Mouse (Mus musculus) stomach, postnatal 0 days (tissue): ENCODE results near the gene Creg1. TPM values are rescaled to one million over a fixed set of nuclear protein-coding genes. Genes with fewer than 3 reads are reported as not detected.
A peak's percentile ranks its signal among the peaks of the same experiment; 100 is the strongest.

Experiments
- ATAC-seq: fragments of 200-750 bp; cut with Nextera tagmentation; 2 replicates; pipeline ENCODE4 v1.8.0; 2017; ENCODE audit not compliant: low FRiP score, low TSS enrichment
- DNase-seq: peaks from one replicate; pipeline ENCODE4 v3.0.0-alpha.2; 2016; ENCODE audit warnings: low spot score
- H3K27ac ChIP-seq: fragments of 300-500 bp; sonication (generic); replicated peaks from 2 replicates; pipeline ENCODE4 v1.5.1; 2014; ENCODE audit warnings: mild to moderate bottlenecking, control low read depth
- H3K27me3 ChIP-seq: fragments of 300-500 bp; sonication (generic); 2 replicates; pipeline ENCODE4 v1.6.1; 2014; ENCODE audit warnings: low read length; ENCODE audit not compliant: control insufficient read depth, insufficient read depth
- H3K36me3 ChIP-seq: fragments of 300-500 bp; sonication (generic); 2 replicates; pipeline ENCODE4 v1.6.1; 2014; ENCODE audit warnings: low read length, mixed read lengths; ENCODE audit not compliant: control insufficient read depth, insufficient read depth
- H3K4me1 ChIP-seq: fragments of 300-500 bp; sonication (generic); replicated peaks from 2 replicates; pipeline ENCODE4 v1.6.1; 2014; ENCODE audit warnings: antibody characterized with exemption; ENCODE audit not compliant: control insufficient read depth, insufficient read depth
- H3K4me2 ChIP-seq: fragments of 300-500 bp; sonication (generic); replicated peaks from 2 replicates; pipeline ENCODE4 v1.6.1; 2014; ENCODE audit warnings: low read depth, mild to moderate bottlenecking, control low read depth, moderate library complexity
- H3K4me3 ChIP-seq: fragments of 300-500 bp; sonication (generic); 2 replicates; pipeline ENCODE4 v1.5.1; 2014; ENCODE audit warnings: low read depth, low read length, control low read depth
- H3K9ac ChIP-seq: fragments of 300-500 bp; sonication (generic); 2 replicates; pipeline ENCODE4 v1.6.1; 2014; ENCODE audit warnings: mild to moderate bottlenecking, low read length, control low read depth, mixed read lengths
- H3K9me3 ChIP-seq: fragments of 300-500 bp; sonication (generic); 2 replicates; pipeline ENCODE4 v1.6.1; 2016; ENCODE audit warnings: low read length; ENCODE audit not compliant: control insufficient read depth
- CTCF ChIP-seq: IDR thresholded peaks from 2 replicates; pipeline ENCODE4 v1.5.1; 2016; ENCODE audit warnings: antibody characterized with exemption, low read depth, mild to moderate bottlenecking, moderate library complexity
- EP300 ChIP-seq: optimal IDR thresholded peaks from 2 replicates; pipeline ENCODE3; 2016; ENCODE audit warnings: antibody characterized with exemption
- WGBS: fragments of 180-500 bp; shearing (Covaris S2); extraction: QIAGEN DNeasy Blood & Tissue Kit; methylation state at CpG from one replicate; pipeline ENCODE4 v1.1.7; 2014; 5-methylcytosine and 5-hydroxymethylcytosine counted together
- polyA plus RNA-seq: library from polyadenylated mRNA; unstranded; fragments of >200 nt; fragmentation: Nextera tagmentation; extraction: Ambion mirVana; gene quantifications from 2 replicates; pipeline ENCODE4 v1.2.1, GENCODE M21; 2015

Gene Creg1
- 139 and 140 TPM in 2 replicates for polyA plus RNA-seq

GRCm38 (mm10) chr1:165763635-165764372 is at the start of gene Creg1:
Creg1 (plus strand) TSS chr1:165763746.
- peak within 1 kb of the TSS; percentile 74 for H3K4me3 ChIP-seq
- no peaks in the 10 kb centered on the region for H3K9me3 ChIP-seq
- H3K4me2 ChIP-seq, result peak within 1 kb of the TSS; percentile 96
- peak within 1 kb of the TSS; percentile 84 for H3K27ac ChIP-seq
- no peaks in the 10 kb centered on the region for H3K36me3 ChIP-seq
- DNase-seq, result peak; percentile 95
- under 1% methylated on average over 57 of the region's 57 CpGs for WGBS
- no peak for TF ChIP-seq CTCF
- no peak for TF ChIP-seq EP300
- 0 out of 2 replicates have a peak, but pooled peaks cover 2% of the 10 kb centered on the region for H3K4me1 ChIP-seq
- peak within 1 kb of the TSS; percentile 80 for H3K9ac ChIP-seq
- H3K27me3 ChIP-seq, result no peaks in the 10 kb centered on the region
- ATAC-seq, result peak; percentile 97

GRCm38 (mm10) chr1:165713798-165714197 is 49.7 kb upstream of the Creg1 start:
- no peak for TF ChIP-seq EP300
- H3K9ac ChIP-seq, result no peak overlapping the region
- peak overlapping the region; percentile 35; the same call in 1 of the 2 replicates for H3K27ac ChIP-seq

GRCm38 (mm10) chr1:165716426-165716825 is 47.1 kb upstream of the Creg1 start:
- TF ChIP-seq CTCF (no peak), EP300 (no peak)
- ATAC-seq (no peak), DNase-seq (no peak)
- H3K4me1 ChIP-seq, result 0 out of 2 replicates have a peak, but pooled peaks cover 2% of the 10 kb centered on the region
- H3K9me3 ChIP-seq, result no peaks in the 10 kb centered on the region
- no peak overlapping the region for H3K4me2 ChIP-seq
- no peak overlapping the region for H3K4me3 ChIP-seq
- no peaks in the 10 kb centered on the region for H3K27me3 ChIP-seq
- H3K36me3 ChIP-seq, result no peaks in the 10 kb centered on the region
- no peak overlapping the region for H3K27ac ChIP-seq
- no peak overlapping the region for H3K9ac ChIP-seq
- WGBS, result 80% methylated on average over 4 of the region's 4 CpGs

More at GRCm38 (mm10) chr1:165713798-165714197, 49.7 kb upstream of the Creg1 start:
- no peak for DNase-seq
- Histone ChIP-seq H3K27me3 (no peaks in the 10 kb centered on the region), H3K36me3 (no peaks in the 10 kb centered on the region), H3K9me3 (no peaks in the 10 kb centered on the region), H3K4me2 (no peak overlapping the region), H3K4me3 (no peak overlapping the region), H3K4me1 (peaks cover 2% of the 10 kb centered on the region; the same call in 1 of the 2 replicates)
- ATAC-seq, result no peak
- 56% methylated on average over 5 of the region's 5 CpGs for WGBS

- no peaks in the 10 kb centered on the region for H3K36me3 ChIP-seq
- DNase-seq (peak; percentile 33), ATAC-seq (peak; percentile 86)
- 0 out of 2 replicates have a peak, but pooled peaks cover 2% of the 10 kb centered on the region for H3K4me1 ChIP-seq
- H3K9ac ChIP-seq, result 0 out of 2 replicates have a peak overlapping the region, but pooled peaks have one; percentile 1
- peak overlapping the region; percentile 35 for H3K4me2 ChIP-seq
- no peak overlapping the region for H3K4me3 ChIP-seq
- TF ChIP-seq EP300 (peak; percentile 84), CTCF (no peak)
- H3K9me3 ChIP-seq, result no peaks in the 10 kb centered on the region
- whole genome bisulfite sequencing, result 34% methylated on average over 11 of the region's 11 CpGs
- H3K27ac ChIP-seq, result peak overlapping the region; percentile 94
- no peaks in the 10 kb centered on the region for H3K27me3 ChIP-seq
Observed at GRCm38 (mm10) chr1:165717711-165718542, 45.6 kb upstream of the Creg1 start.

- no peak for DNase-seq
- Histone ChIP-seq H3K4me1 (0 out of 2 replicates have a peak, but pooled peaks cover 2% of the 10 kb centered on the region), H3K9me3 (no peaks in the 10 kb centered on the region), H3K27ac (peak overlapping the region; percentile 94), H3K4me3 (0 out of 2 replicates have a peak overlapping the region, but pooled peaks have one; percentile 1), H3K27me3 (no peaks in the 10 kb centered on the region), H3K4me2 (peak overlapping the region; percentile 35), H3K9ac (0 out of 2 replicates have a peak overlapping the region, but pooled peaks have one; percentile 1), H3K36me3 (no peaks in the 10 kb centered on the region)
- 32% methylated on average over 15 of the region's 15 CpGs for WGBS
- TF ChIP-seq EP300 (no peak), CTCF (peak; percentile 18; the same call in 1 of the 2 replicates)
- ATAC-seq, result peak; percentile 46; the same call in 1 of the 2 replicates
Observed at GRCm38 (mm10) chr1:165718543-165719105, 44.9 kb upstream of the Creg1 start.
